Mouse (Mus musculus): ENCODE data around the gene Pou2f2. TPM values are rescaled to one million over a fixed set of nuclear protein-coding genes. Genes with fewer than 3 reads are reported as not detected.

The Pou2f2 gene
- total and polyA plus RNA-seq, 3 experiments: 8.9 to 102 (median 46.1) TPM

GRCm38 (mm10) chr7:25112178-25112955 is 67.2 kb downstream of the Pou2f2 start:
- DNase-seq (ENCODE audit: extremely low read depth): no peak
- H3K9me3 ChIP-seq (replicated peaks; ENCODE audit: low read length): peaks cover 7% of the 10 kb centered on the region
- H3K36me3 ChIP-seq (replicated peaks in 1 of 2; ENCODE audit: control insufficient read depth in 1 of 2, insufficient read depth in 1 of 2, low read length in 1 of 2): peaks cover 78 to 83% of the 10 kb centered on the region in 2 experiments
- TF ChIP-seq USF1 (IDR thresholded peaks at IDR 0.05; ENCODE audit: low read depth, low read length): peak; percentile 20; the same call in 1 of the 2 replicates
- peak; percentile 39 for TF ChIP-seq MAX (IDR thresholded peaks at IDR 0.05; ENCODE audit: low read length)
- TF ChIP-seq USF2 (conservative IDR thresholded peaks at IDR 0.05; ENCODE audit: low read depth, low read length): no peak; the same call in 1 of the 2 replicates
- TF ChIP-seq CHD2 (IDR thresholded peaks at IDR 0.05; ENCODE audit: low read length): no peak
- TF ChIP-seq MXI1 (IDR thresholded peaks at IDR 0.05; ENCODE audit: low read depth, low read length): peak; percentile 78; the same call in 1 of the 2 replicates
- TF ChIP-seq BHLHE40 (IDR thresholded peaks at IDR 0.05; ENCODE audit: low read depth, low read length): no peak; the same call in 1 of the 2 replicates
- TF ChIP-seq POLR2AphosphoS2 (IDR thresholded peaks at IDR 0.05; ENCODE audit: low read depth, low read length): peak; percentile 11; the same call in 1 of the 2 replicates
- peak; percentile 4; the same call in 1 of the 2 replicates for TF ChIP-seq EP300 (IDR thresholded peaks at IDR 0.05; ENCODE audit: low read length)
- TF ChIP-seq PAX5 (IDR thresholded peaks at IDR 0.05; ENCODE audit: low read length): no peak
- peak; percentile 40 for TF ChIP-seq SIN3A (IDR thresholded peaks at IDR 0.05; ENCODE audit: low read length)
- 0 out of 2 replicates have a peak, but pooled peaks have one; percentile 35 for TF ChIP-seq UBTF (IDR thresholded peaks at IDR 0.05; ENCODE audit: low read depth, low read length)
- TF ChIP-seq MAZ (IDR thresholded peaks at IDR 0.05; ENCODE audit: low read depth, low read length): no peak
- no peak for TF ChIP-seq ELF1 (IDR thresholded peaks at IDR 0.05; ENCODE audit: low read depth, low read length)
- no peak for TF ChIP-seq TBP (conservative IDR thresholded peaks at IDR 0.05; ENCODE audit: low read depth, low read length)
- dilution Hi-C loops (cut with MboI; ENCODE audit: extremely low pct_ligation_motif_present, extremely low pct_unique_long_range_greater_than_20kb, low sequenced_read_pairs) (no loop called here), in situ Hi-C loops (cut with MboI; ENCODE audit: low pct_ligation_motif_present, low pct_unique_long_range_greater_than_20kb, low sequenced_read_pairs) (no loop called here)
- peak overlapping the region; percentile 4; the same call in 1 of the 2 replicates for H3K9ac ChIP-seq (ENCODE audit: insufficient read depth, low read depth)
- peak overlapping the region; percentile 32 for H3K4me2 ChIP-seq (ENCODE audit: insufficient read depth, low read depth, poor library complexity, severe bottlenecking)
- H3K27ac ChIP-seq (ENCODE audit: insufficient read depth, low read depth): peak overlapping the region; percentile 98
- peaks cover 16% of the 10 kb centered on the region for H3K79me2 ChIP-seq (replicated peaks; ENCODE audit: control insufficient read depth, extremely low read depth, insufficient read depth, poor library complexity, severe bottlenecking)
- H3K4me1 ChIP-seq (ENCODE audit: control insufficient read depth in 1 of 2, insufficient read depth in 2 of 2): peaks cover 56 to 92% of the 10 kb centered on the region in 2 experiments
- peak overlapping the region in 1 of 3 experiments; percentile 23 for H3K4me3 ChIP-seq (replicated peaks in 1 of 3; ENCODE audit: low read depth in 2 of 3, low read length in 2 of 3, poor library complexity in 1 of 3)
- no peaks in the 10 kb centered on the region for H3K27me3 ChIP-seq (replicated peaks)

GRCm38 (mm10) chr7:25110336-25110735 is 69.2 kb downstream of the Pou2f2 start:
- H3K79me2 ChIP-seq (replicated peaks; ENCODE audit: control insufficient read depth, extremely low read depth, insufficient read depth, poor library complexity, severe bottlenecking): peaks cover 16% of the 10 kb centered on the region
- no peak overlapping the region for H3K4me3 ChIP-seq (replicated peaks in 1 of 3; ENCODE audit: low read depth in 2 of 3, low read length in 2 of 3, poor library complexity in 1 of 3)
- no peak overlapping the region for H3K9ac ChIP-seq (ENCODE audit: insufficient read depth, low read depth)
- H3K4me1 ChIP-seq (ENCODE audit: control insufficient read depth in 1 of 2, insufficient read depth in 2 of 2): peaks cover 53 to 88% of the 10 kb centered on the region in 2 experiments
- H3K4me2 ChIP-seq (ENCODE audit: insufficient read depth, low read depth, poor library complexity, severe bottlenecking): no peak overlapping the region
- H3K27ac ChIP-seq (ENCODE audit: insufficient read depth, low read depth): peak overlapping the region; percentile 45
- in situ Hi-C loops (cut with MboI; ENCODE audit: low pct_ligation_motif_present, low pct_unique_long_range_greater_than_20kb, low sequenced_read_pairs) (no loop called here), dilution Hi-C loops (cut with MboI; ENCODE audit: extremely low pct_ligation_motif_present, extremely low pct_unique_long_range_greater_than_20kb, low sequenced_read_pairs) (no loop called here)
- no peak for DNase-seq (ENCODE audit: extremely low read depth)
- TF ChIP-seq MXI1 (IDR thresholded peaks at IDR 0.05; ENCODE audit: low read depth, low read length) (0 out of 2 replicates have a peak, but pooled peaks have one; percentile 39), UBTF (IDR thresholded peaks at IDR 0.05; ENCODE audit: low read depth, low read length) (no peak), POLR2A (IDR thresholded peaks at IDR 0.05; ENCODE audit: low read depth, low read length) (peak; percentile 13; the same call in 1 of the 2 replicates)
- peaks cover 63 to 71% of the 10 kb centered on the region in 2 experiments for H3K36me3 ChIP-seq (replicated peaks in 1 of 2; ENCODE audit: control insufficient read depth in 1 of 2, insufficient read depth in 1 of 2, low read length in 1 of 2)
- no peaks in the 10 kb centered on the region for H3K27me3 ChIP-seq (replicated peaks)
- H3K9me3 ChIP-seq (replicated peaks; ENCODE audit: low read length): peaks cover 7% of the 10 kb centered on the region
